Mouse (Mus musculus) urinary bladder, adult 2 months (tissue): ENCODE results near the gene Sfxn3. TPM values are rescaled to one million over a fixed set of nuclear protein-coding genes. Genes with fewer than 3 reads are reported as not detected.

Source experiments
- DNase-seq: peaks from one replicate; pipeline ENCODE4 v3.0.0; 2022; ENCODE audit warnings: low spot score
- polyA plus RNA-seq: library from polyadenylated mRNA; depleted of rRNA; stranded (reverse); fragments of >200 nt; gene quantifications from 2 replicates; pipeline ENCODE4 v1.2.3, GENCODE M21; 2012; rRNA removed

The Sfxn3 gene
- polyA plus RNA-seq, 1 experiment, result 46.3 TPM

GRCm38 (mm10) chr19:45075323-45076035 lies 28.2 kb downstream of the Sfxn3 start:
- no peak for DNase-seq

- DNase-seq, result no peak
Measured at GRCm38 (mm10) chr19:45076036-45076575, 28.8 kb downstream of the Sfxn3 start.

- peak; percentile 64 for DNase-seq
Measured at GRCm38 (mm10) chr19:45076586-45077510, 29.5 kb downstream of the Sfxn3 start.

GRCm38 (mm10) chr19:45077742-45078645 lies 30.7 kb downstream of the Sfxn3 start:
- no peak for DNase-seq

- DNase-seq, result no peak
Measured at GRCm38 (mm10) chr19:45078971-45079764, 31.9 kb downstream of the Sfxn3 start.

- peak; percentile 57 for DNase-seq
Measured at GRCm38 (mm10) chr19:45079769-45080515, 32.6 kb downstream of the Sfxn3 start.

GRCm38 (mm10) chr19:45080711-45081110 lies 33.4 kb downstream of the Sfxn3 start:
- no peak for DNase-seq

- peak; percentile 59 for DNase-seq
Measured at GRCm38 (mm10) chr19:45081279-45081678, 34.0 kb downstream of the Sfxn3 start.

- no peak for DNase-seq
Measured at GRCm38 (mm10) chr19:45081841-45082550, 34.7 kb downstream of the Sfxn3 start.

GRCm38 (mm10) chr19:45097868-45098267 lies 50.6 kb downstream of the Sfxn3 start:
- DNase-seq, result no peak

GRCm38 (mm10) chr19:45100486-45101270 lies 53.4 kb downstream of the Sfxn3 start:
- no peak for DNase-seq

GRCm38 (mm10) chr19:45105591-45105990 lies 58.3 kb downstream of the Sfxn3 start:
- no peak for DNase-seq

Other genes with a start within 250 kb of the Sfxn3 start
- gene Slf2, start 116.4 kb upstream of the Sfxn3 start, polyA plus RNA-seq, result 18.1 and 18.5 TPM in 2 replicates
- 61.6 and 68.4 TPM in 2 replicates for gene Sema4g, start 58.4 kb upstream of the Sfxn3 start, polyA plus RNA-seq
- 11.1 and 13.9 TPM in 2 replicates for gene Twnk, start 41.8 kb upstream of the Sfxn3 start, polyA plus RNA-seq
- 54.6 and 64.0 TPM in 2 replicates for gene Mrpl43, start 41.1 kb upstream of the Sfxn3 start, polyA plus RNA-seq
- 54.3 and 71.9 TPM in 2 replicates for gene Lzts2, start 33.1 kb upstream of the Sfxn3 start, polyA plus RNA-seq
- 0.99 and 1.1 TPM in 2 replicates for gene Pdzd7, start 1.8 kb upstream of the Sfxn3 start, polyA plus RNA-seq
- 24.9 and 25.1 TPM in 2 replicates for gene Kazald1, start 27.7 kb downstream of the Sfxn3 start, polyA plus RNA-seq
- gene Tlx1, start 103.2 kb downstream of the Sfxn3 start, polyA plus RNA-seq, result not detected in 2 replicates
- 0.03 and 0.11 TPM in 2 replicates for gene Lbx1, start 188.3 kb downstream of the Sfxn3 start, polyA plus RNA-seq